Mouse (Mus musculus) T-cell, adult 2 months (primary cell): ENCODE measurements around the gene Adra2b.

Experiments
- DNase-seq: peaks from one replicate; pipeline ENCODE4 v3.0.0; 2022; ENCODE audit warnings: low spot score

Adra2b gene

DNA sequence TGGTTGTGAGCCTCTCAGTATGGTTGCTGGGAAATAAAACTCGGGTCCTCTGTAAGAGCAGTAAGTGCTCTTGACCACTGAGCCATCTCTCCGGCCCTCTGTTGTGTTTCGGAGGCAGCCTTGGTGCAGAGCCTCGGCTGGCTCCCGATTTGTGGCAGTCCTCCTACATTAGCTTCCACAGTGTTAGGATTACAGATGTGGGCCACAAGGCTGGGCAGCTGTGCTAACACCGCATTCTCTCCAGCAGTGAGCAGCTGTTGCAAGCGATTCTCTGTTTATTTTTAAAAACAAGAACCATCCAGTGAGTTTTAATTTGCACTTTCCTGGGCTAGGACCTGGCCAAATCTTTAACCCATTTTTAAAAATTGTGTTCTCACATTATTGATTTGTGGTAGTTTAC, 20.9 kb downstream of the Adra2b start:
- DNase-seq = no peak

DNA sequence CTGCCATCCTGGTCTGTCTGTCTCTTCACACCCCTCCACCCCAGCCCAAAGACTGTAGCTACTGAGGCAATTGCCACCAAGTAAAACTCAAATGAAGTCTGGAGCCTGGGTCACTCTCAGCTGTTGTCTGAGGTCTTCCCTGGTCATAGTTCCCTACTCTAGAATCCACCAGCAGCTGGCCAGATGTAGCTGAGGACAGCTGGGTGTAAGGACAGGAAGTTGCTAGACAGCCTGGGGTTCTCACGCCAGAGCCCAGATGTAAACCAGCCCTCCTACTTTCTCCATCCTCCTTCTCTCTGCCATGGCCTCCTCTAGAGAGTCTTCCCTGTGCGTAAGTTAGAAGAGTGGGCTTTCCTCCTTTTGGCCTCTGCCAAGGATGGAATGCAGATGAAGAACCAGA, 24.5 kb downstream of the Adra2b start:
- no peak for DNase-seq

DNA sequence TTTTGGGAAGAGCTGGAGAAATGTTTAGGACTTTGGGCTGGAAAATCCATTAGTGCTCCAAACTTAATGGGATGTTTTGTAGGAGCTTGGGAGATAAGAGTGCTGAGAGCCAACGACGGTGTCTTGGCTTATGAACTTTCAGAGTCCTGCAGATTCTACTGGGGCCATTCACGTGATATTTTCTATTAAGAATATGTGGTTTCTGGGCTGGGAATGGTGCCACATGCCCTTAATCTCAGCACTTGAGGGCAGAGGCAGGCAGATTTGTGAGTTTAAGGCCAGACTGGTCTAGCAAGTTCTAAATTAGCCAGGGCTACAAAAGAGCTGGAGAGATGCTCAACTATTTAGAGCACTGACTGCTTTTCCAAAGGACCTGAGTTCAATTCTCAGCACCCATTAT, 27.3 kb downstream of the Adra2b start:
- DNase-seq = no peak

DNA sequence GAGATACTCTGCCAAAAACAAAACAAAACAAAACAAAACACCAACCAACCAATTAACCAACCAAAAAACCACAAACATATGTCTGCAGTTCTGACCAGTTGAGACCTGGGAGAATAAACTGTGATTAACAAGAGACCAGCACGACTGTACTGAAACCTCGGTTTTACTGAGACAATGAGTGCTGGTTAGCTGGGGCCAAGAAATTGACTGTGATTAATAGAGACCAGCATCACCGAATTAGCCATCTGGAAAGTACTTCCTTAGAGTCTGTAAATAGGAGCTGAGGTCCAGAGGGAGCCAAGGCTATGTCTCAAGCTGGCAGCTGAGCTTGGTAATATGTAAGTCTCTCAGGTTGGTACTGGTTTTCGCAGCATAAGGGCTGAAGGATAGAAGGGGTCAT, 27.8 kb downstream of the Adra2b start:
- no peak for DNase-seq

DNA sequence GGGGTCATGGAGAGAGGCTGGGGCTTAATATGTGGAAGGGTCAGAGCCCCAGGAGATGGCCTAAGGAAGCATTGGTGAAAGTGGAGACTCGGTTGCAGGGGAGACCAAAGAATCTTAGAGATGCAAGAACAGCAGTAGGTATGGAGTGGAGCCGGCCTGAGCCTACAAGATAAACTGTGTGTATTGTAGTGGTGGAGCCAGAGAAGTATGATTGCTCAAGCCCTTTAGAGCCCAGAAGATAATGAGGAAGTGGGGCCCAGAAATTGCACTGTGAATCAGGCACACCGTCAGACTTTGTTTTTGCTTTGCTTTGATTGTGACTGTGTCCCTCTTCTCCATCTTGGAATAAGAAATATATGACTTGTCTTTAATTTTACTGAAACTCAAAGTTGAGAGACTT, 28.3 kb downstream of the Adra2b start:
- no peak for DNase-seq

GRCm38 (mm10) chr2:127394606-127395161, 31.7 kb downstream of the Adra2b start:
- no peak for DNase-seq

- DNase-seq = no peak
Observed at GRCm38 (mm10) chr2:127398738-127399137, 35.7 kb downstream of the Adra2b start.

DNA sequence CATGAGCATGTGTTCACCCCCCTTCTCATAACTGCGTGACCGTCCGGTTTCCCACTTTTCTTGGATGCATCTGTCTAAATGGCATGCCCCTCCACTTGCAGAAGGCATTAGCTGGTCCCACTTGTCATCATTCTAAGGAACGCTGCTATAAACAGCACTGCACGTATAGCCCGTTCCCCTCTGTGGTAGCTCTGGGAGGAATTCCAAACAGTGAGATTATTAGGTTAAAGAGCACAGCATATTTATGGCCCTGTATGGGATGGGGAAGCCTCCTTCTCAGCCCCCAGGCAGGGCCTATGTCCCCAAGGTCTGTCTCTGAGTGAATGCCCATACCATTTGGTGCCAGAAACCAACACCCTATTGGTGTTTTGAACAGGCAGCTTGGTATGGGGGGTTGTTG, 48.1 kb downstream of the Adra2b start:
- DNase-seq = no peak

DNA sequence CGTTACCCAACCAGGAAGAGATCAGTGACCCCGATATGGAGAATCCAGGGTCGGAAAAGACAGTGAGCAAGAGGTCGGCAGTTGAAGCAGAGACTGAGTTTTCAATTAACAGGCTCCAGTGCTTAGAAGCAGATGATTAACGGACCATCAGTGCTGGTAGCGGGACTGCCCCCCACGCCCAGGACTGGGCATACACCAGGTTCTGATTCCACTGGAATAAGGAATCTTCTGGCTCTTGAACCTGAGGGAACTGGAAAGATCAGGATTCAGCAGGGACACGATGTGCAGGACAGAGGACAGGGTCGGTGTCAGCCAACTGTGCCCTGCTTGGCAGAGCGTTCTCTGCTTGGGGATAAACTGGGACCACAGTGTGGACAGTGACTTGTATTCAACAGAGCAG, 52.8 kb downstream of the Adra2b start:
- no peak for DNase-seq

- DNase-seq = no peak
Observed at GRCm38 (mm10) chr2:127416706-127417105, 53.7 kb downstream of the Adra2b start.
